ENCODE assay signal across 9 mouse cellular contexts in genomic region chr11:49961098-49961740, GRCm38 (mm10). TPM values are rescaled to one million over a fixed set of nuclear protein-coding genes. Genes with fewer than 3 reads are reported as not detected.
A peak's percentile ranks its signal among the peaks of the same experiment; 100 is the strongest.
DNase-seq lines count a peak whose midpoint lies in the region; ATAC-seq and TF ChIP-seq lines count a peak whose summit lies in the region.
"Had no signal": no experiment of that assay in that cellular context is flagged by ENCODE, and none has a peak within 500 bp of the region (broad histone marks: within the 10 kb centered on the region; RNA-seq: fewer than 3 reads in every experiment).

No protein-coding gene starts in this region.

- 37% methylated on average over 10 of the region's 10 CpGs for WGBS in kidney, adult 2 months
- WGBS in hindbrain, embryonic 15.5 days, result 36% methylated on average over 10 of the region's 10 CpGs
- 43% methylated on average over 10 of the region's 10 CpGs for WGBS in limb, embryonic 11.5 days
- WGBS in stomach, postnatal 0 days, result 33% methylated on average over 10 of the region's 10 CpGs

- H3K4me1 ChIP-seq in kidney, adult 2 months (ENCODE audit: control insufficient read depth, insufficient read depth, low read length), result no peaks in the 10 kb centered on the region
- no peaks in the 10 kb centered on the region for H3K4me1 ChIP-seq in hindbrain, embryonic 15.5 days (replicated peaks)
- H3K4me1 ChIP-seq in limb, embryonic 11.5 days (ENCODE audit: control insufficient read depth, insufficient read depth, low read length), result no peaks in the 10 kb centered on the region
- H3K4me1 ChIP-seq in stomach, postnatal 0 days (replicated peaks; ENCODE audit: control insufficient read depth, insufficient read depth), result no peaks in the 10 kb centered on the region

- H3K9me3 ChIP-seq in hindbrain, embryonic 15.5 days, result no peaks in the 10 kb centered on the region
- H3K9me3 ChIP-seq in limb, embryonic 11.5 days (ENCODE audit: control insufficient read depth, low read length), result no peaks in the 10 kb centered on the region
- no peaks in the 10 kb centered on the region for H3K9me3 ChIP-seq in stomach, postnatal 0 days (ENCODE audit: control insufficient read depth, low read length)

- TF ChIP-seq POLR2A in kidney, adult 2 months (IDR thresholded peaks at IDR 0.05; ENCODE audit: low read depth, low read length), result no peak

- TF ChIP-seq EP300 in stomach, postnatal 0 days (optimal IDR thresholded peaks at IDR 0.05), result no peak

- H3K4me3 ChIP-seq in kidney, adult 2 months (ENCODE audit: insufficient read depth, low read depth, low read length), result no peak overlapping the region
- H3K4me3 ChIP-seq in hindbrain, embryonic 15.5 days, result no peak overlapping the region
- no peak overlapping the region for H3K4me3 ChIP-seq in limb, embryonic 11.5 days (ENCODE audit: low read depth, low read length)
- no peak overlapping the region for H3K4me3 ChIP-seq in stomach, postnatal 0 days (ENCODE audit: low read depth, low read length)
- H3K4me3 ChIP-seq: myocyte had no signal

- no peak overlapping the region for H3K27ac ChIP-seq in kidney, adult 2 months (ENCODE audit: insufficient read depth, low read depth, low read length)
- H3K27ac ChIP-seq in hindbrain, embryonic 15.5 days (replicated peaks), result no peak overlapping the region
- no peak overlapping the region for H3K27ac ChIP-seq in limb, embryonic 11.5 days (replicated peaks; ENCODE audit: low read depth, low read length)
- no peak overlapping the region for H3K27ac ChIP-seq in stomach, postnatal 0 days (replicated peaks)

- H3K4me2 ChIP-seq in hindbrain, embryonic 15.5 days, result no peak overlapping the region
- no peak overlapping the region for H3K4me2 ChIP-seq in limb, embryonic 11.5 days (ENCODE audit: low read depth, severe bottlenecking)
- no peak overlapping the region for H3K4me2 ChIP-seq in stomach, postnatal 0 days (replicated peaks; ENCODE audit: low read depth)

- ATAC-seq in erythroid progenitor cell, adult 5-6 weeks (replicated peaks; ENCODE audit: low FRiP score, poor library complexity, severe bottlenecking), result peak; percentile 72
- ATAC-seq in hindbrain, embryonic 15.5 days (ENCODE audit: low FRiP score, low read depth), result peak; percentile 73
- no peak for ATAC-seq in limb, embryonic 11.5 days (ENCODE audit: insufficient number of reproducible peaks, low FRiP score, low TSS enrichment, low read depth)
- peak; percentile 63; the same call in 1 of the 2 replicates for ATAC-seq in monocyte, adult 5-6 weeks (replicated peaks; ENCODE audit: insufficient number of reproducible peaks, low FRiP score, low TSS enrichment, poor library complexity, severe bottlenecking)
- ATAC-seq in stomach, postnatal 0 days (ENCODE audit: low FRiP score, low TSS enrichment), result no peak

- peak; percentile 88 for TF ChIP-seq CTCF in kidney, adult 2 months (conservative IDR thresholded peaks at IDR 0.05; ENCODE audit: insufficient read depth, insufficient read length, low read depth, low read length)
- TF ChIP-seq CTCF in stomach, postnatal 0 days (IDR thresholded peaks at IDR 0.05; ENCODE audit: low read depth), result peak; percentile 93

- H3K27me3 ChIP-seq in kidney, adult 2 months (replicated peaks; ENCODE audit: control insufficient read depth, insufficient read depth, low read length), result no peaks in the 10 kb centered on the region
- no peaks in the 10 kb centered on the region for H3K27me3 ChIP-seq in hindbrain, embryonic 15.5 days
- no peaks in the 10 kb centered on the region for H3K27me3 ChIP-seq in limb, embryonic 11.5 days (ENCODE audit: control insufficient read depth, insufficient read depth, low read length)
- H3K27me3 ChIP-seq in stomach, postnatal 0 days (ENCODE audit: control insufficient read depth, insufficient read depth, low read length), result no peaks in the 10 kb centered on the region

- peak; percentile 38 for DNase-seq in kidney, adult 2 months
- DNase-seq in kidney, adult 11 months, result no peak
- DNase-seq in adrenal gland, postnatal 36 days, result peak; percentile 64 to 71
- peak; percentile 91 for DNase-seq in limb, embryonic 11.5 days (ENCODE audit: low spot score)
- peak; percentile 72 for DNase-seq in stomach, postnatal 0 days (ENCODE audit: low spot score)

- H3K9ac ChIP-seq in hindbrain, embryonic 15.5 days, result no peak overlapping the region
- H3K9ac ChIP-seq in limb, embryonic 11.5 days (ENCODE audit: low read length), result no peak overlapping the region
- H3K9ac ChIP-seq in stomach, postnatal 0 days (ENCODE audit: low read length), result no peak overlapping the region

- no peaks in the 10 kb centered on the region for H3K36me3 ChIP-seq in kidney, adult 2 months (ENCODE audit: control insufficient read depth, insufficient read depth, low read length)
- no peaks in the 10 kb centered on the region for H3K36me3 ChIP-seq in hindbrain, embryonic 15.5 days
- no peaks in the 10 kb centered on the region for H3K36me3 ChIP-seq in limb, embryonic 11.5 days (ENCODE audit: control insufficient read depth, insufficient read depth, low read length)
- no peaks in the 10 kb centered on the region for H3K36me3 ChIP-seq in stomach, postnatal 0 days (ENCODE audit: control insufficient read depth, insufficient read depth, low read length)

RNA-seq across cellular contexts. Expression of gene Rasgef1c, which starts 59.6 kb away (rescaled TPM):
- polyA plus RNA-seq in kidney, adult 2 months (2012; rRNA removed), result 0.11 and 0.24 TPM in 2 replicates
- under 1 TPM; 0.70 to 0.72 TPM for total RNA-seq in adrenal gland, postnatal 36 days (2021)
- total RNA-seq in erythroid progenitor cell, adult 5-6 weeks (2015; ENCODE audit: low replicate concordance), result not detected in 2 replicates
- total RNA-seq in erythroid progenitor cell, adult 5-6 weeks (2017; ENCODE audit: low replicate concordance), result 0.64 TPM in 1 of 2 replicates, not detected in the other
- polyA plus RNA-seq in hindbrain, embryonic 15.5 days (2015; fragmentation: Nextera tagmentation; extraction: Ambion mirVana), result 31.8 and 36.6 TPM in 2 replicates
- 0.32 TPM in 1 of 2 replicates, not detected in the other for polyA plus RNA-seq in limb, embryonic 11.5 days (2014; fragmentation: Nextera tagmentation; extraction: Ambion mirVana)
- total RNA-seq in monocyte, adult 5-6 weeks (2017), result 0.29 to 0.96 TPM in 2 of 3 replicates, not detected in the other
- 0.57 and 0.74 TPM in 2 replicates for polyA plus RNA-seq in stomach, postnatal 0 days (2015; fragmentation: Nextera tagmentation; extraction: Ambion mirVana)
- polyA plus RNA-seq: myocyte had no signal

Comparison
In these comparisons a context has a peak if more than half of its experiments do, and no peak if none do; other contexts are left out.
1. ATAC-seq: peak in erythroid progenitor cell, adult 5-6 weeks (single experiment), hindbrain, embryonic 15.5 days (single experiment) and monocyte, adult 5-6 weeks (single experiment); none in limb, embryonic 11.5 days (single experiment) and stomach, postnatal 0 days (single experiment).
2. RNA of gene Rasgef1c, which starts 59.6 kb away (polyA plus RNA-seq): 31.8 to 36.6 TPM in hindbrain, embryonic 15.5 days; 0.57 to 0.74 TPM in stomach, postnatal 0 days, 0.32 TPM in limb, embryonic 11.5 days and 0.11 to 0.24 TPM in kidney, adult 2 months; every median in the first group is over 10 times any median in the second.